Mouse (Mus musculus): ENCODE data around the gene Sdk1. TPM values are rescaled to one million over a fixed set of nuclear protein-coding genes. Genes with fewer than 3 reads are reported as not detected.
A peak's percentile ranks its signal among the peaks of the same experiment; 100 is the strongest.

The Sdk1 gene
- total RNA-seq, 2 experiments from 2014 or later, result 6.2 to 6.3 TPM

- DNase-seq, result no peak
Measured at GRCm38 (mm10) chr5:142017001-142017400, 775.7 kb downstream of the Sdk1 start.

- no peak for DNase-seq
Measured at GRCm38 (mm10) chr5:142022877-142023580, 781.7 kb downstream of the Sdk1 start.

- no peak for DNase-seq
Measured at GRCm38 (mm10) chr5:142024448-142024847, 783.2 kb downstream of the Sdk1 start.

GRCm38 (mm10) chr5:142036536-142036935 lies 795.2 kb downstream of the Sdk1 start:
- peak in 1 of 2 experiments; percentile 10 for DNase-seq

- DNase-seq, result no peak
Measured at GRCm38 (mm10) chr5:142039236-142039635, 797.9 kb downstream of the Sdk1 start.

- no peak for DNase-seq
Measured at GRCm38 (mm10) chr5:142039891-142040530, 798.7 kb downstream of the Sdk1 start.

- DNase-seq, result no peak
Measured at GRCm38 (mm10) chr5:142041226-142041802, 800.0 kb downstream of the Sdk1 start.

GRCm38 (mm10) chr5:142061781-142062180 lies 820.5 kb downstream of the Sdk1 start:
- DNase-seq, result peak; percentile 18 to 19

GRCm38 (mm10) chr5:142071322-142071721 lies 830.0 kb downstream of the Sdk1 start:
- no peak for DNase-seq

GRCm38 (mm10) chr5:142073901-142074300 lies 832.6 kb downstream of the Sdk1 start:
- no peak for DNase-seq

- peak; percentile 36 to 61 for DNase-seq
Measured at GRCm38 (mm10) chr5:142074561-142075500, 833.5 kb downstream of the Sdk1 start.

- DNase-seq, result no peak
Measured at GRCm38 (mm10) chr5:142080661-142081060, 839.4 kb downstream of the Sdk1 start.

- no peak for DNase-seq
Measured at GRCm38 (mm10) chr5:142081076-142081475, 839.8 kb downstream of the Sdk1 start.

GRCm38 (mm10) chr5:142096377-142096841 lies 855.1 kb downstream of the Sdk1 start:
- DNase-seq, result peak; percentile 7 to 16

GRCm38 (mm10) chr5:142100176-142100575 lies 858.9 kb downstream of the Sdk1 start:
- DNase-seq, result no peak

- no peak for DNase-seq
Measured at GRCm38 (mm10) chr5:142107434-142107833, 866.1 kb downstream of the Sdk1 start.

- DNase-seq, result no peak
Measured at GRCm38 (mm10) chr5:142111989-142112388, 870.7 kb downstream of the Sdk1 start.

- no peak for DNase-seq
Measured at GRCm38 (mm10) chr5:142113210-142114175, 872.2 kb downstream of the Sdk1 start.

- DNase-seq, result no peak
Measured at GRCm38 (mm10) chr5:142127779-142128178, 886.5 kb downstream of the Sdk1 start.

- DNase-seq, result no peak
Measured at GRCm38 (mm10) chr5:142128181-142128611, 886.9 kb downstream of the Sdk1 start.

GRCm38 (mm10) chr5:142130004-142130403 lies 888.7 kb downstream of the Sdk1 start:
- no peak for DNase-seq
